Mouse (Mus musculus): ENCODE data around the gene Sbf2.

Sbf2 gene

DNA sequence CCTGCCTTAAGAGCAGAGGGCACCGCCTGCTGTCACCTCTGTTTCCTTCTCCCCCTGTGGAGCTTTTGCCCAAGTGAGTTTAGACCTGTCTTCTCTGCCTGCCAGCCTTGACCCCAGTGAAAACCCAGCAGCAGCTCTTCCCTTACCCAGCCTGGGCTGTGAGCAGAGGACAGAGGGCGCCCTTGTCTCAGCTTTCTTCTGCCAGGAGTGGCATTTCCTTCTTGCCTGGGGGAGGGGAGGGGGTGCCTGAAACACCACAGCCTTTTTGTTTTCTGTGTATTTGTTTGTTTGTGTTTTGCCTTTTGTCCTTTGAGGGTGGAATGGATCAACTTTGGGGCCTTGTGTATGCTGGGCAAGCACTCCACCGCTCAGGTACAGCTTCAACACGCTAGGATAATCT, 342.3 kb downstream of the Sbf2 start:
- no peak for DNase-seq (ENCODE audit: low spot score)

DNA sequence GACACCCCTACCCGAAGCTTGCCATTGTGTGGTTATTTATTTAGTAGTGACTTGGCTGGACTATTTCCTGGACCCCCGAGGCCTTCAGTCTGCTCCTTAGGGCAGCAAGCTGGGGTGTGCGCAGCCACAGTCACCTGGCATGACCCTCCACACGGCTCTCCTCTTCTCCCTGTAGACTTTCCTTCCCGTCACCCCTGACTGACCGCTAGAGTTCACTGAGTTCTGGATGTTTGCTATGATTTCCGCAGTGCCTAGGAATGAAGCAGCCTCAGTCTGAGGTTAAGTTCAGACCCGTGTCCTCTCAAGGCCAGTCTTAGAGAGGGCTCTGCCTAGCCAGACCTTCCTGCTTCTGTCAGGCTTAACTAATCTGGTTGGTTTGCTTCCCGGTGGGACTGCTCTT, 342.9 kb downstream of the Sbf2 start:
- DNase-seq (ENCODE audit: low spot score): no peak

GRCm38 (mm10) chr7:110270455-110270854, 344.3 kb downstream of the Sbf2 start:
- no peak for DNase-seq (ENCODE audit: low spot score)

- DNase-seq (ENCODE audit: low spot score): no peak
Measured at GRCm38 (mm10) chr7:110269777-110270176, 344.9 kb downstream of the Sbf2 start.

DNA sequence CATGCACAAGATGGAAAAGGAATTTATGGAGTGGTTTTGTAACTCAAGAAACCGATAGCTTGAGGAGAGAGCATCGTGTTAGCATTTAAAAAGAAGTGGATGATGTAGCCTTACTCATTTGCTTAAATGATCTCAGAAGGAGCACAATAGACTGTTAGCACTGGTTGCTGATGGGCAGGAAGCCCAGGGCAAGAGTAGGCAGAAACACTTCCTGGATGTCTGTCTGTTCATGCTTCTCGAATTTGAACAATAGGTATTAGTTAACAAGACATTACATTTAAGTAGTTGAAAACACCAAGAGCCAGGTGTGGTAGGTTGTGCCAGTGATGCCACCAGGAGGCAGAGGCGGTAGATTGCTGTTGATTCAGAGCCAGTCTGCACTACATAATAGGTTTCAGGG, 346.2 kb downstream of the Sbf2 start:
- DNase-seq (ENCODE audit: low spot score): no peak

DNA sequence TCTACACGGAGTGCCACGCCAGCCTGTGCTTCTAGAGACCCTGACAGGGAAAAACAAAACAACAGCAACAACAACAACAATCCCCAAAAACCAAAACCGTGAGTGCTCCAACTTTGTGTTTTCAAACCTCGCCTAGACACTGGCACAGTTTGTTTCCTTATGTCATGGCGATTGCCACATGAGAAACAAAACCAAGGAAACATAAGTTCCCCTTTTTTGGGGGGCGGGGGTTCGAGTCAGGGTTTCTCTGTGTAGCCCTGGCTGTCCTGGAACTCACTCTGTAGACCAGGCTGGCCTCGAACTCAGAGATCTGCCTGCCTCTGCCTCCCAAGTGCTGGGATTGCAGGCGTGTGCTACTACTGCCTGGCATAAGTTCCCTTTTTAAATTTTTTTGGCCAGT, 346.7 kb downstream of the Sbf2 start:
- DNase-seq (ENCODE audit: low spot score): no peak

DNA sequence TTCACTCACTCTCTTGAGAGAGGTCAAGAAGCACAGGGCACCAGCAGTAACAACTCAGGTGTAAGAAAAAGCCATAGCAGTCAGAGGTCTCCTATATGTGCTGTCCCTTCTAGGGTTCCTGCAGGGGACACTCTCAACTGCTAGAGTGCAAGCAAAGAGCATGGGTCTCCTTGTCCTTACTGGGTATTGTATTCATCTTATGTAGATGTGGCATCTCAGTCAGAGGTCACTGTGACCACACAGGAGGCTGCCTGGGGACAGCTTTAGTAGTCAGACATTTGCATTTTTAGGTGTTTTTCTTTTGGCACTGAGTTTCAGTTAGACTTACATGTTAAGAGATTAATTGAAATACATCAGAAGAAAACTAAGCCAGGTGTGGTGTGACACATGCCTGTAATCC, 347.7 kb downstream of the Sbf2 start:
- no peak for DNase-seq (ENCODE audit: low spot score)

DNA sequence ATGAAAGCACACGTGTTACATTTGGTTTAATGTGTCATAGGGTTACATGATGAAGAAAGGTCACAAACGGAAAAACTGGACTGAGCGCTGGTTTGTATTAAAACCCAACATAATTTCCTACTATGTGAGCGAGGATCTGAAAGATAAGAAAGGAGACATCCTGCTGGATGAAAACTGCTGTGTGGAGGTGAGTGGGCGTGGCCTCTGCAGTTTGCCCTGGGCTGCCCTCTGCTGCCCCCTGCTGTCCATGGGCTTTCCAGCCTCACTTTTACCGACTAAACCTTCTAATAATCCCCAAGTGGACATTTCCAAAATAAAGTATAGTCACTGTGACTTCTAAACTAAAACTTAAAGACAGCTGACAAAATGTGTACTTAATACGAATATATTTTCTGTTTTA, 348.9 kb downstream of the Sbf2 start:
- peak; percentile 81 for DNase-seq (ENCODE audit: low spot score)

GRCm38 (mm10) chr7:110263474-110263873, 351.2 kb downstream of the Sbf2 start:
- DNase-seq (ENCODE audit: low spot score): no peak

DNA sequence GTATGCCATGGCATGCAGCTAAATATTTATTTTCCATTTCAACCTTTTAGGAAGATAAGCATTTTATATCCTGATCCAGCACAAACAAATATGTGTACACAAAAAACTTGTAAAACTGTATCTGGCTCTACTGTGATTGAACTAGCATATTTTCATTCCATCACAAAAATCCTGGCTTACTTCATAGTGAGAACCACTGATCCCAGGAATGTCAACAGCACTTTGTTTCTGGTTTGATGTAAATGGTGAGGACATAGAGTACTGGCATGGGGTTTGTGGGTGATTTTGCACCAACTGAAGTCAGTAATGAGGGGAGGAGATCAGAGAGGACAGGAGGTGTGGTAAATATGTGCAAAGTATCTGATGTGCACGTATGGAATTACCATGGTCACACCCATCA, 352.1 kb downstream of the Sbf2 start:
- DNase-seq (ENCODE audit: low spot score): no peak

GRCm38 (mm10) chr7:110261807-110262206, 352.9 kb downstream of the Sbf2 start:
- no peak for DNase-seq (ENCODE audit: low spot score)

DNA sequence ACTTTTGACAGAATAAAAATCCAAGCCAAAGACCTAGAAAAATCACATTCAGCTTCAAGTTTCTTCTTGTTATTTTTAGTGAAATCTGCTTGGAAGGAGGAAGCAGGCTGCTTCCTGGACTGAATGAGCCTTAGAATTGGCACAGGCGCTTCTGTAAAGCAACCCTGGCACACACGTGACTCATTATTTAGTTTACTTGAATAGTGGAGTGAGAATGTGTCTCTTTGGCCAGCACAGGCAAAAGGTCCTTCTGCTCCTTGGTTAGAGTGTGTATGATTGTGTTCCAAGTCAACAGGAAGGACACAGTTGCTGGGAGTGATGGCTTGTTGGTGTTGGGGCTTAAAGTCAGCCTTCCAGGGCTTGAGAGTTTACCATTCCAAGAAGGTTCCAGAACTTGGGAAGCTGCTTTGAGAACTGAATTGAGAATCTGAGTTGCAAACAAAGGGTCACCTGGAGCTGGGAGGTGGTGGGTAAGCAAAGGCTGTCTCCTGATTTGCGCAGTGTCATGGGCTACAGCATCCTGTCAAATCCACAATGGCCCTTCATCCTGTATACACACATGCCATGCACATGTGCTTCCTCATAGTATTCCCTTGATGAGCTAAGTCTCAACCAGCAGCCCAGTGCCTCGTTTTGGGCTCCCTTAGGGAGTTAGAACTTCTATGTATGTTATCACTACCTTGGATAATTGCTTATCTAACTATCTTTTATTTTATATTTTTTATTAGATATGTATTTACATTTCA, 354.6 kb downstream of the Sbf2 start:
- no peak for DNase-seq (ENCODE audit: low spot score)

DNA sequence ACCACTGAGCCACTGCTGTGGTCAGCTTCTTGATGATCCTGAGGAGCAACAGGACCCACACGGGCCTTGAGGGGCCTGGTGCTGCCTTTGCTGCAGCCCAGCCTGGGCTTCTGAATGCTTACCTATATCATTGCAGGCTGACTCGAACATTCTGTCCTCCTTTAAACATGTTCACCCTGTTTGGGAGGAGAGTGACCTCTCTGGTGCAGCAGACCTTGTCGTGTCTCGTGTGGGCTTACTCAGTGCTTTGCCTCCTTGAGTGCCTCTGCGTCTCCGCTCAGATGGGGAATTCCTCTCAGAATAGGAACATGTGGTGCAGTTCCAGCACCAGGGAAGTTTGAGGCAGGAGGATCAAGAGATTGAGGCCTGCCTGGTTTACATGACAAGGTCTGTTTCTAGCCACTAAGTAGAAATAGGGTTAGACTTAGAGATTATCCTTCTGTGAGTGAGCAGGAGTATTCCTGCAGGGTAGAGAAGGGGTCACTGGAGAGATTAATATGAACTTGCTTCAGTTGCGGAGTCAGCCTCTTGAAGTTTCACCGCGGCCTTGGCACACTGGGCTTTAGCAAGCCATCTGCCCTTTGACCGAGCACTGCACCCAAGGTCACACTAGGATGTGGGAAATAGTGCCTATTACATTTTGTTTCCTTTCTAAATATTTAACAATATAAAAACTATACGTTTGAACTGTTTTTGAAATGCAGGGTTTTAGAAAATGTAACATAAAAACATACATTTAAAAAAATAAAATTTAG, 356.3 kb downstream of the Sbf2 start:
- DNase-seq (ENCODE audit: low spot score): no peak

All from c-Kit-positive CD71-positive TER-119-positive erythroid progenitor cells, embryonic 14.5 days (primary cell).